Mouse (Mus musculus): ENCODE measurements at regions not wholly inside any gene's neighbourhood (a gene's known extent, or its start where the extent isn't known, plus 50 kb on each side); places are given as distances from the start of the nearest gene placed in this dataset.

- WGBS, result 52% methylated on average over 13 of the region's 13 CpGs
- ATAC-seq (replicated peaks; ENCODE audit: low FRiP score), result no peak
- Histone ChIP-seq H3K4me3 (ENCODE audit: low read depth, low read length) (no peak overlapping the region), H3K4me1 (replicated peaks; ENCODE audit: control insufficient read depth, insufficient read depth, low read length) (peaks cover 3% of the 10 kb centered on the region; the same call in 1 of the 2 replicates), H3K36me3 (ENCODE audit: control insufficient read depth, insufficient read depth, low read length) (no peaks in the 10 kb centered on the region), H3K9ac (ENCODE audit: low read depth, low read length) (no peak overlapping the region), H3K4me2 (no peak overlapping the region), H3K27me3 (replicated peaks; ENCODE audit: control insufficient read depth, insufficient read depth, low read length) (no peaks in the 10 kb centered on the region), H3K9me3 (ENCODE audit: control insufficient read depth, low read length) (no peaks in the 10 kb centered on the region), H3K27ac (ENCODE audit: low read depth, low read length) (no peak overlapping the region)
- no peak for DNase-seq (ENCODE audit: low spot score)
Observed at GRCm38 (mm10) chr1:64193150-64193838, 71.2 kb upstream of the Klf7 start.

DNA sequence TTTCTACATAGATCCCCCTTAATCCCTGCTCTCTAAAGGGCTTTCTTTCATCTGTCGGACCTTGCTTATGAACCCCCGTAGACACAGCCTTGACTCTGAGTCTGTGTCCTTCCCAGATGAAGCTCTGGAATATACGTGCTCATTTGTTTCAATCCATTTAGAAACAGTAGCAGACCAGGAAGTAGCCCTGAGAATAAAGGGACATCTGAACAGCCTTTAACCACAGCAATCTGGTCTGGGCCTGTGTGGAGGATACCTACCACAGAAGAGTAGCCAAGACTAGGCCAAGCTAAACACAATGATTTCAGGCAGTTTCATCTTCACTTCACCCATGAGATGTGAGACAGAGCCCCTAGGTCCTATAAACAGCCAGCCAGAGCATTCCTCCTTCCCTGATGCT is 70.7 kb upstream of the Klf7 start:
- Histone ChIP-seq H3K27me3 (replicated peaks; ENCODE audit: control insufficient read depth, insufficient read depth, low read length) (no peaks in the 10 kb centered on the region), H3K36me3 (ENCODE audit: control insufficient read depth, insufficient read depth, low read length) (no peaks in the 10 kb centered on the region), H3K4me3 (ENCODE audit: low read depth, low read length) (no peak overlapping the region), H3K27ac (ENCODE audit: low read depth, low read length) (no peak overlapping the region), H3K9me3 (ENCODE audit: control insufficient read depth, low read length) (no peaks in the 10 kb centered on the region), H3K4me2 (no peak overlapping the region), H3K9ac (ENCODE audit: low read depth, low read length) (no peak overlapping the region), H3K4me1 (replicated peaks; ENCODE audit: control insufficient read depth, insufficient read depth, low read length) (peaks cover 3% of the 10 kb centered on the region; the same call in 1 of the 2 replicates)
- ATAC-seq (replicated peaks; ENCODE audit: low FRiP score) (no peak), DNase-seq (ENCODE audit: low spot score) (no peak)
- 72% methylated on average over 3 of the region's 3 CpGs for WGBS

- Histone ChIP-seq H3K9me3 (ENCODE audit: control insufficient read depth, low read length) (no peaks in the 10 kb centered on the region), H3K4me2 (no peak overlapping the region), H3K4me3 (ENCODE audit: low read depth, low read length) (no peak overlapping the region), H3K4me1 (replicated peaks; ENCODE audit: control insufficient read depth, insufficient read depth, low read length) (peaks cover 3% of the 10 kb centered on the region; the same call in 1 of the 2 replicates), H3K36me3 (ENCODE audit: control insufficient read depth, insufficient read depth, low read length) (no peaks in the 10 kb centered on the region), H3K9ac (ENCODE audit: low read depth, low read length) (no peak overlapping the region), H3K27me3 (replicated peaks; ENCODE audit: control insufficient read depth, insufficient read depth, low read length) (no peaks in the 10 kb centered on the region), H3K27ac (ENCODE audit: low read depth, low read length) (no peak overlapping the region)
- ATAC-seq (replicated peaks; ENCODE audit: low FRiP score) (no peak), DNase-seq (ENCODE audit: low spot score) (no peak)
- 72% methylated on average over 11 of the region's 11 CpGs for WGBS
Observed at GRCm38 (mm10) chr1:64191242-64192220, 69.4 kb upstream of the Klf7 start.

- Histone ChIP-seq H3K4me1 (replicated peaks; ENCODE audit: control insufficient read depth, insufficient read depth, low read length) (peaks cover 3% of the 10 kb centered on the region; the same call in 1 of the 2 replicates), H3K9ac (ENCODE audit: low read depth, low read length) (no peak overlapping the region), H3K4me2 (no peak overlapping the region), H3K9me3 (ENCODE audit: control insufficient read depth, low read length) (no peaks in the 10 kb centered on the region), H3K4me3 (ENCODE audit: low read depth, low read length) (no peak overlapping the region), H3K36me3 (ENCODE audit: control insufficient read depth, insufficient read depth, low read length) (no peaks in the 10 kb centered on the region), H3K27me3 (replicated peaks; ENCODE audit: control insufficient read depth, insufficient read depth, low read length) (no peaks in the 10 kb centered on the region), H3K27ac (ENCODE audit: low read depth, low read length) (no peak overlapping the region)
- DNase-seq (ENCODE audit: low spot score), result no peak
- ATAC-seq (replicated peaks; ENCODE audit: low FRiP score), result no peak
- 72% methylated on average over 4 of the region's 4 CpGs for WGBS
Observed at GRCm38 (mm10) chr1:64190705-64191104, 68.6 kb upstream of the Klf7 start.

- peaks cover 3% of the 10 kb centered on the region; the same call in 1 of the 2 replicates for H3K4me1 ChIP-seq (replicated peaks; ENCODE audit: control insufficient read depth, insufficient read depth, low read length)
- DNase-seq (ENCODE audit: low spot score) (no peak), ATAC-seq (replicated peaks; ENCODE audit: low FRiP score) (no peak)
- no peaks in the 10 kb centered on the region for H3K27me3 ChIP-seq (replicated peaks; ENCODE audit: control insufficient read depth, insufficient read depth, low read length)
- H3K4me3 ChIP-seq (ENCODE audit: low read depth, low read length), result no peak overlapping the region
- no peak overlapping the region for H3K4me2 ChIP-seq
- WGBS, result 29% methylated on average over 5 of the region's 5 CpGs
- no peak overlapping the region for H3K9ac ChIP-seq (ENCODE audit: low read depth, low read length)
- no peaks in the 10 kb centered on the region for H3K9me3 ChIP-seq (ENCODE audit: control insufficient read depth, low read length)
- H3K36me3 ChIP-seq (ENCODE audit: control insufficient read depth, insufficient read depth, low read length), result no peaks in the 10 kb centered on the region
- no peak overlapping the region for H3K27ac ChIP-seq (ENCODE audit: low read depth, low read length)
Observed at GRCm38 (mm10) chr1:64190097-64190496, 68.0 kb upstream of the Klf7 start.

- H3K4me2 ChIP-seq, result no peak overlapping the region; the same call in 1 of the 2 replicates
- no peaks in the 10 kb centered on the region for H3K36me3 ChIP-seq (ENCODE audit: control insufficient read depth, insufficient read depth, low read length)
- DNase-seq (ENCODE audit: low spot score) (no peak), ATAC-seq (replicated peaks; ENCODE audit: low FRiP score) (no peak; the same call in 1 of the 2 replicates)
- no peaks in the 10 kb centered on the region for H3K9me3 ChIP-seq (ENCODE audit: control insufficient read depth, low read length)
- H3K9ac ChIP-seq (ENCODE audit: low read depth, low read length), result no peak overlapping the region
- peaks cover 3% of the 10 kb centered on the region; the same call in 1 of the 2 replicates for H3K4me1 ChIP-seq (replicated peaks; ENCODE audit: control insufficient read depth, insufficient read depth, low read length)
- H3K4me3 ChIP-seq (ENCODE audit: low read depth, low read length), result no peak overlapping the region
- no peaks in the 10 kb centered on the region for H3K27me3 ChIP-seq (replicated peaks; ENCODE audit: control insufficient read depth, insufficient read depth, low read length)
- H3K27ac ChIP-seq (ENCODE audit: low read depth, low read length), result no peak overlapping the region
- 21% methylated on average over 6 of the region's 6 CpGs for WGBS
Observed at GRCm38 (mm10) chr1:64189471-64189870, 67.4 kb upstream of the Klf7 start.

- Histone ChIP-seq H3K4me2 (no peak overlapping the region), H3K9ac (ENCODE audit: low read depth, low read length) (no peak overlapping the region), H3K27me3 (replicated peaks; ENCODE audit: control insufficient read depth, insufficient read depth, low read length) (no peaks in the 10 kb centered on the region), H3K4me1 (replicated peaks; ENCODE audit: control insufficient read depth, insufficient read depth, low read length) (peaks cover 1% of the 10 kb centered on the region; the same call in 1 of the 2 replicates), H3K36me3 (ENCODE audit: control insufficient read depth, insufficient read depth, low read length) (no peaks in the 10 kb centered on the region), H3K27ac (ENCODE audit: low read depth, low read length) (no peak overlapping the region), H3K9me3 (ENCODE audit: control insufficient read depth, low read length) (no peaks in the 10 kb centered on the region), H3K4me3 (ENCODE audit: low read depth, low read length) (no peak overlapping the region)
- no peak for ATAC-seq (replicated peaks; ENCODE audit: low FRiP score)
- WGBS, result 77% methylated on average over 11 of the region's 11 CpGs
- DNase-seq (ENCODE audit: low spot score), result no peak
Observed at GRCm38 (mm10) chr1:64187796-64188513, 65.9 kb upstream of the Klf7 start.

GRCm38 (mm10) chr1:64173708-64174107 is 51.6 kb upstream of the Klf7 start:
- Histone ChIP-seq H3K4me1 (replicated peaks; ENCODE audit: control insufficient read depth, insufficient read depth, low read length) (no peaks in the 10 kb centered on the region), H3K4me2 (no peak overlapping the region), H3K36me3 (ENCODE audit: control insufficient read depth, insufficient read depth, low read length) (no peaks in the 10 kb centered on the region), H3K27ac (ENCODE audit: low read depth, low read length) (no peak overlapping the region), H3K27me3 (replicated peaks; ENCODE audit: control insufficient read depth, insufficient read depth, low read length) (no peaks in the 10 kb centered on the region), H3K9me3 (ENCODE audit: control insufficient read depth, low read length) (no peaks in the 10 kb centered on the region), H3K9ac (ENCODE audit: low read depth, low read length) (no peak overlapping the region), H3K4me3 (ENCODE audit: low read depth, low read length) (no peak overlapping the region)
- ATAC-seq (replicated peaks; ENCODE audit: low FRiP score) (no peak), DNase-seq (ENCODE audit: low spot score) (no peak)
- WGBS, result 72% methylated on average over 4 of the region's 4 CpGs
